Mouse (Mus musculus): ENCODE data around the gene Kctd10. TPM values are rescaled to one million over a fixed set of nuclear protein-coding genes. Genes with fewer than 3 reads are reported as not detected.

Kctd10 gene
- 52.9 TPM for polyA plus RNA-seq (2015; fragmentation: Illumina TruSeq; extraction: RNeasy Lipid Tissue Mini Kit (QIAGEN cat#74804); ENCODE audit: insufficient read depth, low replicate concordance)

GRCm38 (mm10) chr5:114380209-114381012 is at the start of gene Kctd10, which contains the start of gene Ube3b:
Gene Kctd10, minus strand, starts transcription at chr5:114380508.
Gene Ube3b, plus strand, starts transcription at chr5:114380607.

Other genes starting within 250 kb of the Kctd10 start
- gene Acacb, start 234.0 kb downstream of the Kctd10 start, polyA plus RNA-seq (2015; fragmentation: Illumina TruSeq; extraction: RNeasy Lipid Tissue Mini Kit (QIAGEN cat#74804); ENCODE audit: insufficient read depth, low replicate concordance), result 2.5 TPM
- gene Foxn4, start 106.7 kb downstream of the Kctd10 start, polyA plus RNA-seq (2015; fragmentation: Illumina TruSeq; extraction: RNeasy Lipid Tissue Mini Kit (QIAGEN cat#74804); ENCODE audit: insufficient read depth, low replicate concordance), result not detected
- gene Myo1h, start 91.3 kb downstream of the Kctd10 start, polyA plus RNA-seq (2015; fragmentation: Illumina TruSeq; extraction: RNeasy Lipid Tissue Mini Kit (QIAGEN cat#74804); ENCODE audit: insufficient read depth, low replicate concordance), result 3.8 TPM
- 17.6 TPM for gene Ube3b, start 99 bp upstream of the Kctd10 start, polyA plus RNA-seq (2015; fragmentation: Illumina TruSeq; extraction: RNeasy Lipid Tissue Mini Kit (QIAGEN cat#74804); ENCODE audit: insufficient read depth, low replicate concordance)
- 9.7 TPM for gene Mmab, start 63.6 kb upstream of the Kctd10 start, polyA plus RNA-seq (2015; fragmentation: Illumina TruSeq; extraction: RNeasy Lipid Tissue Mini Kit (QIAGEN cat#74804); ENCODE audit: insufficient read depth, low replicate concordance)
- 1.9 TPM for gene Mvk, start 63.8 kb upstream of the Kctd10 start, polyA plus RNA-seq (2015; fragmentation: Illumina TruSeq; extraction: RNeasy Lipid Tissue Mini Kit (QIAGEN cat#74804); ENCODE audit: insufficient read depth, low replicate concordance)
- 0.29 TPM for gene Fam222a, start 187.5 kb upstream of the Kctd10 start, polyA plus RNA-seq (2015; fragmentation: Illumina TruSeq; extraction: RNeasy Lipid Tissue Mini Kit (QIAGEN cat#74804); ENCODE audit: insufficient read depth, low replicate concordance)